Mouse (Mus musculus) stomach, embryonic 15.5 days (tissue): ENCODE results near the gene Prkcb. TPM values are rescaled to one million over a fixed set of nuclear protein-coding genes. Genes with fewer than 3 reads are reported as not detected.

Experiments
- polyA plus RNA-seq: library from polyadenylated mRNA; unstranded; fragments of >200 nt; fragmentation: Nextera tagmentation; extraction: Ambion mirVana; gene quantifications from 2 replicates; pipeline ENCODE4 v1.2.1, GENCODE M21; 2015

The Prkcb gene
- polyA plus RNA-seq, 1 experiment from 2014 or later, result 14.3 TPM

Other genes starting within 250 kb of the Prkcb start
- gene Ubfd1, start 221.6 kb upstream of the Prkcb start, polyA plus RNA-seq, result 60.2 and 63.2 TPM in 2 replicates
- gene Ears2, start 221.5 kb upstream of the Prkcb start, polyA plus RNA-seq, result 17.5 and 18.4 TPM in 2 replicates
- 708 and 737 TPM in 2 replicates for gene Ndufab1, start 186.9 kb upstream of the Prkcb start, polyA plus RNA-seq
- 13.8 and 14.7 TPM in 2 replicates for gene Palb2, start 155.8 kb upstream of the Prkcb start, polyA plus RNA-seq
- 115 and 118 TPM in 2 replicates for gene Dctn5, start 155.7 kb upstream of the Prkcb start, polyA plus RNA-seq
- 106 and 121 TPM in 2 replicates for gene Plk1, start 129.3 kb upstream of the Prkcb start, polyA plus RNA-seq
- gene Ern2, start 102.5 kb upstream of the Prkcb start, polyA plus RNA-seq, result 14.5 and 18.0 TPM in 2 replicates
- 1.8 and 2.2 TPM in 2 replicates for gene Chp2, start 69.3 kb upstream of the Prkcb start, polyA plus RNA-seq